Mouse (Mus musculus) liver, postnatal 0 days (tissue): ENCODE results near the gene Gtf2ird2.

Source experiments
- CTCF ChIP-seq: sonication (generic); IDR thresholded peaks from 2 replicates; pipeline ENCODE4 v1.5.1; 2016; ENCODE audit warnings: antibody characterized with exemption, low read depth
- EP300 ChIP-seq: IDR thresholded peaks from 2 replicates; pipeline ENCODE4 v1.6.1; 2016; ENCODE audit warnings: antibody characterized with exemption, low read depth, mild to moderate bottlenecking

DNA sequence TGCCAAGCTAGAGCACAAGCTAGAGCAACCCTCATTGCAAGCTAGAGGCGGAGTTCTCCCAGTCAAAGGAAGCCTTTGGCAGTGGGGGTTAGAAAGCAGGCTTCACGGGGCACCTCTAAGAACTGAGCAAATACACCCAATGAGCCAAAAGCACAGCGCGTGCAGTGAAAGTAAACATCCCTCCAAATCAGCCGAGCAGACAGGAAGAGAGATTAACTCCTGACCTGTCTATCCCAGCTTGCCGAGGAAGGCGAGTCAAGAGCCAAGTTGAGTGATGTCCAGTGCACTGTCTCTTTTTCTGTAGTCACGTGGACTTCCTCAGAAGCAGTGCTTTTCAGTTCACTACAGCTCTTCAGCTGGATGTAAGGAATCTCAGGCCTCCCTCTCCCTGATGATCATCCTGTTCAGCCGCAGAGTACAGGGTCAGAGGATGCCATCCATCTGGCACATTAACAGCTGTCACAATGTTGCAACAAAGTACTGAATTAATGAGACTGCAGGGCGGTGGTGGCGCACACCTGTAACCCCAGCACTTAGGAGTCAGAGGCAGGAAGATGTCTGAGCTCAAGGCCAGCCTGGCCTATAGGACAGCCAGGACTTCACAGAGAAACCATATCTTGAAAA lies 26.2 kb downstream of the Gtf2ird2 start:
- no peak for TF ChIP-seq CTCF
- no peak for TF ChIP-seq EP300
